Mouse (Mus musculus): Measurements from ENCODE around the gene Scn9a. TPM values are rescaled to one million over a fixed set of nuclear protein-coding genes. Genes with fewer than 3 reads are reported as not detected.

The Scn9a gene
- polyA plus RNA-seq (2015; fragmentation: Nextera tagmentation; extraction: Ambion mirVana): 10.4 and 10.6 TPM in 2 replicates

DNA sequence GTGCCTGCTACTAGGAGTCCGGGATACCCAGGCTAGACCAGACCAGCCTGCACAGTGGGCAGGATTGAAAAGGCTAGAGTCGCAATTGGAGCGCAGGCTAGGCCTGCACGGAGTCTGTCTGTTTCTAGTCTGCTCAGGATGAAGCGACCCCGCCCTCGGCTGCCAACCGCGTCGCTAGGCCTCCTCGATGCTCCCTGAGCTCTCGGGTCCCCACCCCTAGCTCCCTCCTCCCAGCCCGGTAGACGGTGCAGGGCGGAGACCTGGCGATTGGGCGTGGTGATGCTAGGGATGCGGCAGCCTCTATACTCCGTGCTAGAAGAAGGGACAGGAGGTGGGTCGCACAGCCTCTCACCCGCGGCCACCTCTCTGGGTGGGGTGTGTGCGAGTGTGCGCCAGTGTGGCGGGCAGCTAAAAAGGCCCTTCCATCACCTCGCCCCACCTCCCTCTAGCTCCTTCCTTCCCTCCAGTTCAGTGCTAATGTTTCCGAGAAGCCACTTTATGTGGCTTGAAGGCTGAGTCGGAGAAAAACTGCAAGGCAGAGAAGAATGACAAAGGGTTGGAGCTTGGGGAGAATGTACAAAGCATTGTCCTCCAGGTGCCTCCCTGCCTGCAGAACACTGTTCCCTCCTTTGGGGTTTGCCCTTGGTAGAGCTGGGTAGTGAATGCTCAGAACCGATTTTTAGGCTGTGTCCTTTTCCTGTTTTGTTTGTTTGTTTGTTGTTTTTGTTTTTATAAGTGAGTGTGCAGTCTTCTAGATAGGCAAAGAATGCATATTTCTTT, at the start of gene Scn9a:
Gene Scn9a (minus strand): TSS at position 383 of the 780 bp plus-strand sequence.

DNA sequence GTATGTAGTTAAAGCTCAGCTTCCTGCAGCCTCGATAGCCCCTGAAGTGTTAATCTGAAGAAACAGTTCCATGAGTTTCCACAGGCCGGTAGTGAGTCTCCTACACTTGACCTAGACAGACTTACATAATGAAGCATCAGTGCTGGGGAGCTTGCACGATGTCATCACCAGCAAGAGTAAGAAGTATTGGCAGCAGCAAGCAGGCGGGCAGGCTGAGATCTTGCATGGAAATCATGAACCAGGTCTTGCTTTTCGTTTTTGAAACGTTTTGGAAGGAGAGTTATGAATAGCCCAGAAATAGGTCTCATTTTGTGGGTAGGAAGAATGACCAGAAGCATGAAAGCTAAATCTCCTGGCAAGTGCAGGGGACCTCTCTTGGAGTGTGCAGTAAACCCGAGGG, 194.1 kb downstream of the Scn9a start, which contains the start of gene Scn1a:
Gene Scn1a (minus strand): TSS at position 130 of the 400 bp plus-strand sequence.

Other genes with a start within 250 kb of the Scn9a start
- 42.9 and 45.0 TPM in 2 replicates for gene Scn1a, start 194.1 kb downstream of the Scn9a start, polyA plus RNA-seq (2015; fragmentation: Nextera tagmentation; extraction: Ambion mirVana)
- 0.51 and 1.9 TPM in 2 replicates for gene Scn7a, start 150.0 kb upstream of the Scn9a start, polyA plus RNA-seq (2015; fragmentation: Nextera tagmentation; extraction: Ambion mirVana)

All from neural tube, postnatal 0 days (tissue).